Mouse (Mus musculus) right cerebral cortex, postnatal 36 days (tissue): Measurements from ENCODE around the gene Mcemp1.

Experiments
- DNase-seq, 2 experiments: peaks; one replicate each; pipeline ENCODE4 v3.0.0; 2022; ENCODE audit warnings: low spot score in 2 of 2, mixed read lengths in 1 of 2

Gene Mcemp1

DNA sequence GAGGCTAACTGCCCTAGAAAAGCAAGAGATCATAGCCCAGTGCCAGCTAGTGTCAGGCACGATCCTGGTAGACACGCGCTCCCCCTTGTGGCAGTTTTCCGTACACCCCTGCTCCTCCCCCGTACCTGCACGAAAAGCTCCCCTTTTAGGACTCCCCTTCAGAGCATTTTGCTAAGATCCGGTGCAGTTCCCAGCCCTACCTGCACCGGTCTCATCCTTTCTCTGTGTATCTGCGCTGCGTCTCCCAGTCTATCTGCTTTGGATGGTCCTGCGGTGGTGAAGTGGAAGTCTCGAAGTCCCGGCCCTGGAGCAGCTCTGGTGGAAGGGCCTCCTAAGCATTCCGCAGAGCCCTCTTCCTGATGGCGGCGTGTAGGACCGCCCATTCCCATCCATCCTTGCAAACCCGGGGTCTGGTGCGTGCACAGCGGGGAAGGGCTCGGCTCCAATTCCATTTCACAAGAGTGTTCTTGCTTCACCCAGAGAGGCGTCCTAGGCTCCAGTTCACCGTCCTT, 6.5 kb downstream of the Mcemp1 start, which contains the start of gene Fcor:
Gene Fcor (minus strand): TSS at position 383 of the 512 bp plus-strand sequence.
- DNase-seq: peak; percentile 74 to 83

DNA sequence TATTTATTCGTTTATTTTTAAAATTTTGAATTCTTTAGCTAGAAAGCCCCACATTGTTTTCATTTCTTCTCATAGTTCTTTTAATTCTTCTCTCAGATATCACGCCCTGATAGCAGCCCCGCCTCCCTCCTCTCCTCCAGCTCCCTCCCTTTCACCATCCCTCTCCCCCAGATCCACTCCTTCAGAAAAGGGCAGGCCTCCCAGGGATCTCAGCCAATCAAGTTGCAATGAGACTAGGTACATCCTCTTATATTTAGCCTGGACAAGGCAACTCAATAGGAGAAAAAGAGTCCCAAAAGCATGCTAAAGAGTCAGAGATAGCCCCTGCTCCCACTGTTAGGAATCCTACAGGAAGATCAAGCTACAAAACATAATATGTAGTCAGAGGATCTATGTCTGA, 9.1 kb downstream of the Mcemp1 start:
- DNase-seq: no peak

DNA sequence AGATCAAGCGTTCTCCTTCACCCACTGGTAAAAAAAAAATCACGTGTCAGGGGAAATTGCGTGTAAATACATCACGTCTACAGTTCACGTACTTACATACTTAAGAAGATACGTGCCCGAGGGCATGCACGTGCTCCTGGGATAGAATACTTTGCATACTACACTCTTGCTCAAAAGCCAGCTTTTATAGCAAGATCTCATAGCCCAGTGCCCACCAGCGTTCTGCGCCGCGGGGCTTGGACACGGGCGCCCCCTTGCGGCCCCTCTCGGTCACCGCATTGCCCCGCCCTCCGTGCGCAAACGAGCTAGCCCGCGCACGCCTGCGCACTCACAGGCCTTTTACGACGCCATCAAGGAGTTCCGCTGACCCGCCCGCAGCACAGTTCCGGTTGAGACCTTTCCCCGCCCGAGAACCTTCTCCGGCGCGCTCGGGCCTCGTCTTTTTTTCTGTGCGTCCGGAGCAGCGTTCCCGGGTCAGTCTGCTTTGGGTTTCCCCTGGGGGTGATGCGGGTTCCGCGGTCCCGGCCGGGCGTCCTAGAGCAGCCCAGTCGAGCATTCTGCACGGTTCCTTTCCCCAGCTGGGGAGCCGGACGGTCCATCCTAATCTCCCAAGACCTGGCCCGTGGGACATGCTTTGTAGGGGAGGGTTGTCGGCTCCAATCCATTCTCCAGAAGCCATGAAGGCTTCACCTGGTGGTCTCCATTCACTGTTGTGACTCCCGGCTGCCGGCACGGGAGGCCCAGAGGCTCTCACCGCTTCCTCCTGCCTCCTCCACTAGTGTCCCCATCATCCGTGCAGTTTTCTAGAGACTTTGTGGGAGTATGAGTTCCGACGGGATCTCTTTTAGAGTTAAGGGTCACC, 10.8 kb downstream of the Mcemp1 start, which contains the start of gene Trappc5:
Gene Trappc5 (plus strand): TSS at position 169 of the 862 bp plus-strand sequence.
- DNase-seq: peak; percentile 90 to 91

DNA sequence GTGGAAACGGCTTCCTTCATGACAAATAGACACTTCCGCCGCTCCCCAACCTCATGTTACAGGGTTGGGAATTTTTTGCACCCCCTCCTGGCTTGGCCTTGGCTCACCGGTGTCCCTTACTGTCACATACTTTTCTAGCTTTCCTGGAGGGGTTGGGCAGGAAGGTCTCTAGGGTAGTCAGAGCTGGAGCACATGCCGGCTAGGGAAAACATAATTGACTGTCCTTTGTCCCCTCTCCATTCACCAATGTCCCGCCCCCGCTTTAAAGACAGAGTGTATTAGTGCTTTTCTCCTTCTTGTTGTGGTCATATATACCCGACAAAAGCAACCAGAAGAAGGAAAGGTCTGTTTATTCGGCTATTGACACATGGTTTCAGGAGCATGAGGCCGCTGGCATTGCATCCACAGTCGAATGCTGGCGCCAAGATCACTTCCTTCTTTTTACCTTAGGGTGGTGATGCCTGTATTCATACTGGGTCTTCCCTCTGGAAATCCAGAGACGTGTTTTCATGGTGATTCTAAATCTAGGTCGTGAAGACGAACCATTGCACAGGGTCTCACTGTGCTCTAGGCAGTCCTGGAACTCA, 11.5 kb downstream of the Mcemp1 start:
- DNase-seq: no peak

DNA sequence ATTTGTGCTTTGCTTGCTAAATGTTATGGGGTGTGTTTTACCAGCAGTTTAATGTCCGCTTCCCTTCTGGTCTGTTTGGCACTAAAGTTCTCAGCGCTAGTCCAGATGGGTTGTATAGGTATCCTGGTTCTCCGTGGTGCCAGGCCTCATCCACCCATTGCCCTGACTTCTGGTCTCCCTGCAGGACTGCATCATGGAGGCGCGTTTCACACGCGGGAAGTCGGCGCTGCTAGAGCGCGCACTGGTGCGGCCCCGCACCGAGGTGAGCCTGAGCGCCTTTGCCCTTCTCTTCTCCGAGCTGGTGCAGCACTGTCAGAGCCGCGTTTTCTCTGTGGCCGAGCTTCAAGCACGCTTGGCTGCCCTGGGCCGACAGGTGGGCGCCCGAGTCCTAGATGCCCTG, 13.3 kb downstream of the Mcemp1 start:
- DNase-seq: no peak

DNA sequence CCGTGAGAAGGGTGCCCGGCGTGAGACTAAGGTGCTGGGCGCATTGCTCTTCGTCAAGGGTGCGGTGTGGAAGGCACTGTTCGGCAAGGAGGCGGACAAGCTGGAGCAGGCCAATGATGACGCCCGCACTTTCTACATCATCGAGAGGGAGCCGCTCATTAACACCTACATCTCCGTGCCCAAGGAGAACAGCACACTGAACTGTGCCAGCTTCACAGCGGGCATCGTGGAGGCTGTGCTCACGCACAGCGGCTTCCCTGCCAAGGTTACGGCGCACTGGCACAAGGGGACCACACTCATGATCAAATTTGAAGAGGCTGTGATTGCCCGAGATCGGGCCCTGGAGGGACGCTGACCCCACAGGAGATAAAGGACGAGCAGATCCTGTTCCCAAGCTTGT, 13.7 kb downstream of the Mcemp1 start:
- no peak for DNase-seq

DNA sequence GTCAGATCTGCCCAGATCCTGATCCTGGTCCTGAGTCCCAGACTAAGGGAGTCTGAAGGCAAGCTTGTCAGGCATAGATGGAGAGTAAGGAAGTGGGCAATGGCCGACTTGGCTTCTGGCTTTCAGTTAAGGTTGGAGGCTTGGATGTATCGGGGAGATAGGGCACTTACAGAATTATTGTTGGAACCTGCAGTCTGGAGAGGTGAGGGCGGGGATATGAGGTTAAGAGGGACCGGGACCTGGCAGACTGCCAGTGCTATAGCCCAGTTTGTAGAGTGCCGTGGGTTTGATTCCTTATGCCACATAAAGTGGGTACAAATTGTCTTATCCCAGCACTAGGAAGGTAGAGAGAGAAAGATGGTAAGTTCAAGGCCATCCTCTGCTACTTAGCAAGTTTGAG, 14.1 kb downstream of the Mcemp1 start:
- DNase-seq: no peak

DNA sequence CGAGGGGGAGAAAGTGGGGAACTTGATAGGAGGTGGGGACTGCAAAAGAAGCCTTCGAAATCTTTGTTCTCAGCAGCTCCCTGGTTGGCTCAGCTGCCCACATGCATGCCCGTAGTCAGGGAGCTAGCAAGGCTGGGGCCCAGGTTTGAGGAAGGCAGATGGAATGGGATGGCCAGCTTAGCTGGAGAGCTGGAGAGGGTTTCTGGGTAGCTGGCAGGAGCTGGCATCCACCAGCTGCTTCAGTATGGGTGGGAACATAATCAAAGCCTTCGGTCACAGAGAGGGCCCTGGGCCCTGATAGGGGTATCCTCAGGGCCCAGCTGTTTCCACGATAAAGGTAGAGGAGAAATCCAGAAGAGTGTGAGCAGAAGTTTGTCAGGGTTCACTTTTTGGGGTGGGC, 16.9 kb downstream of the Mcemp1 start:
- no peak for DNase-seq

DNA sequence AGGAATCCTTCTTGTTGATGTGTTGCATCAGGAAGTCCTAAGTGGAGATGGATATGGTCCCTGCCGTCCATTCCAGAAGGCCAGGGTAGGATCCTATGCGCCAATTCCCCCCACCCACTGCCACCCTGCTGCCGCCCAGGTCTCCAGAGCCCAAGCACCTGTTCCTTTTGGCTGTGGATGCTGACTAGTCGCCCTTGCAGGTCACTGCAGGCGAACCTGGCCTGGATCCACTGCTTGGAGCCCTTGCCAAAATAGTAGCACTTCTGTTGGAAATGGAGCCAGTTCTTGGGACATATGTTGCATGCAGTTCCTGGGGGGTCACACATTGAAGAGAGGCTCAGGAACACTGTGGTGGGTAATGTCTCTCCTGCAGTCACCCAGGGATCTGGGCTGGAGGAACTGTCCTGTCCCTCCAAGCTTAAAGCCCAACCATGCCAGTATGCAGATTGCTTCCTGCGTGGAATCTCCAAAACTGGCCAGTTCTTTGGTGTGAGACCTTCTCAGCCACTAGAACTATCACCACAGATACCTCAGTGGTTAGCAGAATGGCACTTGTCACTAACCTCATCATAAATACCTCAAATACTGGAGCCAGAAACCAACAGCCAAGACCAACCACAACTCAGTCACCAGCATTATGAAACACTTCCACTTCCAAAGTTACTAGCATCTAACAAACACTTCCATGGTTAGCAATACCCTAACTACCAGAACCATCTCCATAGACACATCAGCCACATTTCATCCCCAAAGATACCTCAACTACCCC, 18.0 kb downstream of the Mcemp1 start:
- DNase-seq: no peak

DNA sequence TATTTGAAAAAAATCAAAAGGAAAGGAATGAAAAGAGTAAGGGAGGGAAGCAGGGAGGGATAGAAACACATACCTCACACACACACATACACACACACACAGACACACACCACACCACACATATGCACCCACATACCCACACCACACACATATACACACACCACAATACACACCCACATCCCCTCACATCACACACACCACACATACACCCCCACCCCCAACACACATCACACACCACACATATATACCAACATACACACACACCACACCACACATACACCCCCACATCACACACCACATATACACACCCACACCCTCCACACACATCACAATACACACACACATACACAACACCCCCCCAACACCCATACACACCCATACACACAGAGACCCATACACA, 19.0 kb downstream of the Mcemp1 start:
- no peak for DNase-seq

DNA sequence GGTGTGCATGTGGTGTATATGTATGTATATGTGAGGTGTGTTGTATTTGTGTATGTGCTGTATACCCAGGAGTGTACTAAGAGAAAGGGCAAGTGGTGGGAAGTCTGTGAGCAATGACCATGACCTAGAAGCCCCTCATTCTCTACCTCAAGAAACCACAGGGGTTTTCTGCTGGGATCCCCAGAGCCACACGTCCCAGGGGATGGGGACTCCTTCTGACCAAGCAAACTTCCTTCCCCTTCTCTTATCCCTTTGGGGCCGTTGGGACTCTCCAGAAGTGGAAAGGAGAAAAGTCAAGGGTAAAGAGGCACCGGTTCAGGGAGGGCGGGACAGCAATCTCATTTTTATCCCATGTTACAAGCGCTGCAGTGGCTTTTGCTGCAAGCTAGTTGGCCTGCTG, 19.9 kb downstream of the Mcemp1 start:
- no peak for DNase-seq

DNA sequence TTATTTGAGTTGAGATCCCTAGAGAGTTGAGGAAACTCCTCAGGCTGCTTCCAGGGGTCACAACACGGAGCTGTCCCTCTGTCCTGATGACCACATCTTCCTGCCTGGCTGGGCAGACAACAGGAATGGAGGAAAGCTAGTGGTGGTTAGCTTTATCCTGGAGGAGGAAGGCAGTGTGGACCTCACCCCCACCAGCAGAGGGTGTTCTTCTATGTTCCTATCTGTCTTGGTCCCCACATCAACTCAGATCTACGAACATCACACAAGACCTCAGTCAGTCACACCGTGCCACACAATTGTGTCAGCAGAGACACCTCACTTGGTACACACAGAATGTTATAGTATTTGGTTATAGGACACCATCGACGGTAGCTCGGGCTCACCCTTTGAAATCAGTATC, 22.0 kb downstream of the Mcemp1 start:
- no peak for DNase-seq

DNA sequence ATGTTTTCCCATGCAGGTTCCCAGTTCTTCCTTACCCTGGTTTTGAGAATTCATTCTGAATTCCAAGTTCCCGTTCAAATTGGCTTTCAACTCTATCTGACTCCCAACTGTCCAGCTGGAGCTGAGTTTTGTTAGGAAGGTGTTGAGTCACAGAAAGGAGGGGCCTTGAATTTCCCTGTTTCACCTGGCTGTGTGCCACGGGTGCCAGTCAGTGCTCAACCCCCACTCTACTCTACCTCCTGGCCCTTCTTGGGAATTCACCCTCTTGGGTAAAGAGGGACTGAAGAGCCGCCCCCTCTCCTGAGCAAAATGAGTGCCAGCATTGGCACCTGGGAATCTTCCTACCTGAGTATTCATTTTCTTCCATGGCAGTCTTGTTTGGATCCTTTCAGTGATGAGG, 25.2 kb downstream of the Mcemp1 start:
- no peak for DNase-seq

DNA sequence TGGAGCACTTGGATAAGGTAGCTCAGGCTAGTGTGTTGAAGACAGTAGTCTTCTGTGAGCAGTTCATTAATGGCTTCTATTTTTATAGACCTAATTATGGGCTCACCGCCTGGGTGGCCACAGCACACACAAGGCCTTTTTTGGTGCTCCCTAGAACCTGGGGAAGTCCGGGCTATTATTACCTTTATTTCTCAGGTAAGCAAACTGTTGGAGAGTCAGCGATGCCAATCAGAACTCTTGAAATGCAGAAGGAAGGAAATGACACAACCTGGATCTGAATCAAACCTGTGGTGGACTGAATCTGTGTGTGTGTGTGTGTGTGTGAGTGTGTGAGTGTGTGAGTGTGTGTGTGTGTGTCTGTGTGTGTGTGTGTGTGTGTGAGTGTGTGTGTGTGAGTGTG, 28.6 kb downstream of the Mcemp1 start, which contains the start of gene Fcer2a:
Gene Fcer2a (minus strand): TSS at position 55 of the 400 bp plus-strand sequence.
- DNase-seq: no peak

DNA sequence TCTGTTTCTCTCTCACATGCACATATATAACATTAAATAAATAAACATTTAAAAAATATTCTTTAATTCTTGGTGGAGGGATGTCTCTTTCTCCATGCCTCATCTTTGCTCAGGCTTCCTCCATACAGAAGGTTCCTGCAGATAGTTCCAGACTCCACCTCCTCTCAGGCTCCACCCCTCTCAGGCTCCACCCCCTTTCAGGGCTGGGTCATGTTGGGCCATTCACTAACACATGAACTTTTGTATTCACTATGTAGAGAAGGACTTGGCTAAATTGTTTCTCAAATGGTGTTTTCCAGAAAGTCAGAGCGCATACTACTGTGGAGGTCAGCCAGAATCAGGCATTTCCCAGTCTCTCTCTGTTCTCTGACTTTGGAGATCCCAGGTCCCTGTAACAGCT, 35.9 kb downstream of the Mcemp1 start:
- no peak for DNase-seq

DNA sequence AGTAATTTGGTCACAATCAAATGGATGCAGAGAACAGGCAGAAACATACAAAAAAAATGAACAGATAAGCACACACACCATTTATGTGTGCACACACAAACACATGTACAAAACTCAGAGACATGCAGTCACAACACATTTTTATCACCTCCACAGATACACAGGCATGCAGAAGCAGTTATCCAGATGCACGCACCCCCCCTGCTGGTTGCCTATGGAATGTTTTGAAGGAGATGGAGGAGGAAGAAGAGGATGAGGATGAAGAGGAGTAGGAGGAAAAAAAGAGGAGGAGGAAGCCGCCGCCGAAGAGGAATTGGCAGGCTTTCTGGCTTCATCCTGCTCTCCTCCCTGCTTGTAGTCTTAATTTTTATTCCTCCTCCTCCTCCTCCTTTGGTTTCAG, 40.2 kb downstream of the Mcemp1 start:
- DNase-seq: no peak

DNA sequence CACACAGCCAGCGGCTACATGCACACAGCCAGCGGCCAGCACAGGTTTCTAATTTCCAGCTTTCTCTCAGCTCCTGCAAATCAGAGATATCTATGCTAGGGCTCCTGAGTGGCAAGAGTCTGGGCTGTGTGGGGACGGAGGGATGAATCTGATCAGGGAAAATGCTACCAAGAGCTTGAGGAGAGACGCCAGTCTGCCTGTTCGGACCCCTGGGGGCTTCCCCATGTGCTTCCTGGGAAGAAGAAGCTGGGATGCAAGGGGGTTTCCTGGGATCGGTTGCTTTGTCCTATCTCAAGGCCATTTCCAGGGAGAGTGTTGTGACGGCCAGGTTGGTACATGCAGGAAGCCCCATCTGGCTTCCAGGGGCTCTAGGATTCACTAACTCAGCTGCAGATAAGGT, 42.1 kb downstream of the Mcemp1 start:
- no peak for DNase-seq

DNA sequence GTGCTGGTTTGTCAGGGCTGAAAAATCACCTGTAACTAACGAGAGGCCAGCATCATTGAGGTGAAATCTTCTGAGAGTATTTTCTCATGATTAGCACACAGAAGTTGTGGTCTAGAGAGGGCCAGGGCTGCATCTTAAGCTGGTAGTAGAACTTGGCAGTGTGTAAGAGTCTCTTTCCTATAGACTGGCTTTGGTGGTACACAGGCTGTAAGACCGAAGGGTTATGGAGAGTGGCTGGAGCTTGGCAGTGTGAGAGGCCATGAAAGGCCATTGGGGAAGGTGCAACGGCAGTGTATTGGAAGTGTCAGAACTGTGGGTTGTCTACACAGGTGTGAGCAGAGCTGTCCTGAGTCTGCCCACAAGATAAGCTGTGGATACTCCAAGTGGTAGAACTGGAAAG, 44.8 kb downstream of the Mcemp1 start:
- DNase-seq: no peak

DNA sequence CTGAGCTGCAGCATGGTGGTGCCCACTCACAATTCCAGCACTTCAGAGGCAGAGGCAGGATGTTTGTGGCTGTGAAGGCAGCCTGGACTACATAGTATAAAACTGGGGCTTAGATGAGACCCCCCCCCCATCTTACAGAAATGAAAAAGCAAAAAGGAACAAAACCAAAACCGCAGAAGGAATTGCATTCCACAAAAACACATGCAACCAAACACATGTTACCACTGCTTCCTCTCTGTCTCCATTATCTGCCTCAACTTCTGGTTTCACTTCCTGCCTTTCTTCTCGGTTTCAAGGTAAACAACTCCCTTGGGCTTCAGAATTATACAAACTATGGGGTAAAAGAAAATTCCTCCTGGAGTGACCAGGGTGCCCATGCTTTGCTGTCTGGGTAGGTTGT, 46.1 kb downstream of the Mcemp1 start:
- DNase-seq: no peak

DNA sequence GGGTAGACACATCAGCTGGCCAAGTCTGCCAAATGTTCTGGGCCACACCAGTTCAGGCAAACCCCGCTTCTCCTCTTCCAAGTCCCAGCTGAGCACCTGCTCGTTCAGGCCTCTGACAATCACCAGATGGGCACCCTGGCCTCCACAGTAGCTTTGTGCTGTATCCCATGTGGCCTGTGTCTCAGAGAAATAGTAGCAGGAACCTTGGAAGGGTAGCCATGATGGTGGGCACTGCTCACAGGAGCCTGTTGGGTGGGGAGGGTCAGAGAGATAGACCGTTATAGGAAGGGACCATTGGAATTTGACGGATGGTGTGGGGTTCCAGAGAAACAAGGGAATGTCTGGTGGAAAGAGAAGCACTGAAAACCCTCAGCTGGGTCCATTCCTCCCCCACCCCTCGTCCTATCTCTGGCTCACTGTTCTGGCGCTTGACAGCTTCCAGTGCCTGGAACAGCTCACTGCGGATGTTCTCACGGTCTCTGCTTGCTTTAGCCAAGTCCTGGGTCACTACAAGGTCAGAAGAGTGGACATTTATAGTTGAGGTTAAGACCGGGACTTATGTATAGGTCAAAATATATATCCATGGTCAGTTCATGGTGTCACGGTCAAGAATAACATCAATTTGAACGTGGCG, 51.9 kb downstream of the Mcemp1 start:
- no peak for DNase-seq

DNA sequence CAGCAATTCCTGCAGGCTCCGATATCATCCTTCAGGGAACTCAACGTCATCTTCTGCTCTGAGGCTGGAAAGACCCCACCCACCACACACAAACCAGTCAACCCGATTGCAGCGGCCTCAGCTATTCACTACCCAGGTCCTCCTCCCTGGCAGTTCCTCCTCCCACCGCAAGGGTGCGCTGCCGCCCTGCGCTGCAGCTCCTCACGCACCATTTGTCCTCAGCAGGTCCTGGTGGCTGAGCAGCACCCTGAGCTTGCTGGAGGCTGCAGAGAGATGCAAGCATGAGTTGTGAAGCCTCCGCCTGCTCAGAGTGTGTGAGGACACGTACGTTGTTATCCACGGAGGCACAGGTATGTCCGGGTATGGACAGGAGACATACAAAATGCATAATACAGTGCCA, 53.0 kb downstream of the Mcemp1 start:
- peak; percentile 26 to 51 for DNase-seq
